Mouse (Mus musculus) MEL (cell line): ENCODE results near the gene Cdc42se2. TPM values are rescaled to one million over a fixed set of nuclear protein-coding genes. Genes with fewer than 3 reads are reported as not detected.

Source experiments
- DNase-seq: peaks from one replicate; pipeline ENCODE4 v3.0.0; 2011; ENCODE audit warnings: low read depth, low spot score
- H3K27ac ChIP-seq: 2 replicates; pipeline ENCODE4 v1.5.1; 2012; ENCODE audit warnings: low read depth, mild to moderate bottlenecking, control low read depth, low read length, moderate library complexity; ENCODE audit not compliant: control insufficient read depth
- H3K27me3 ChIP-seq, 2 experiments: fragments of 150-350 bp in 1 of 2; sonication (generic) in 1 of 2; 2 replicates each; pipeline ENCODE4 v1.6.1; 2012; ENCODE audit warnings: low read length in 2 of 2, mild to moderate bottlenecking in 2 of 2, improper control_type of control experiment in 1 of 2, moderate library complexity in 1 of 2; ENCODE audit not compliant: insufficient read depth in 2 of 2, control insufficient read depth in 1 of 2
- H3K36me3 ChIP-seq, 2 experiments: 2 replicates each; pipeline ENCODE4 v1.6.1; 2012 to 2014; ENCODE audit warnings: low read length in 2 of 2, improper control_type of control experiment in 1 of 2, inconsistent platforms in 1 of 2, mild to moderate bottlenecking in 1 of 2; ENCODE audit not compliant: insufficient read depth in 2 of 2, control insufficient read depth in 1 of 2
- H3K4me1 ChIP-seq, 2 experiments: fragments of 150-350 bp in 1 of 2; sonication (generic) in 1 of 2; 2 replicates each; pipeline ENCODE4 v1.6.1; 2012; ENCODE audit warnings: low read length in 2 of 2, improper control_type of control experiment in 1 of 2, mild to moderate bottlenecking in 1 of 2; ENCODE audit not compliant: insufficient read depth in 2 of 2, control insufficient read depth in 1 of 2
- H3K4me3 ChIP-seq, 2 experiments: fragments of 150-350 bp in 1 of 2; sonication (generic) in 1 of 2; 2 replicates each; pipeline ENCODE4 v1.5.1; 2012; ENCODE audit warnings: low read depth in 2 of 2, low read length in 2 of 2, mild to moderate bottlenecking in 2 of 2, moderate library complexity in 2 of 2, control low read depth in 1 of 2, improper control_type of control experiment in 1 of 2; ENCODE audit not compliant: control insufficient read depth in 1 of 2, insufficient read depth in 1 of 2
- H3K79me2 ChIP-seq: 2 replicates; pipeline ENCODE4 v1.6.1; 2012; ENCODE audit warnings: mild to moderate bottlenecking, low read length, moderate library complexity; ENCODE audit not compliant: control insufficient read depth, poor library complexity, insufficient read depth
- H3K9ac ChIP-seq: 2 replicates; pipeline ENCODE4 v1.6.1; 2012; ENCODE audit warnings: low read depth, mild to moderate bottlenecking, control low read depth, low read length, moderate library complexity; ENCODE audit not compliant: control insufficient read depth, poor library complexity, severe bottlenecking
- H3K9me3 ChIP-seq: fragments of 150-350 bp; sonication (generic); replicated peaks from 2 replicates; pipeline ENCODE4 v1.6.1; 2012; ENCODE audit warnings: mild to moderate bottlenecking, low read length, improper control_type of control experiment, moderate library complexity; ENCODE audit not compliant: insufficient read depth
- BHLHE40 ChIP-seq: IDR thresholded peaks from 2 replicates; pipeline ENCODE4 v1.6.1; 2012; ENCODE audit warnings: low read depth, mild to moderate bottlenecking, inconsistent platforms, low read length, improper control_type of control experiment, borderline replicate concordance
- ELF1 ChIP-seq: IDR thresholded peaks from 2 replicates; pipeline ENCODE4 v1.6.1; 2014; ENCODE audit warnings: low read depth, mild to moderate bottlenecking, inconsistent platforms, low read length, improper control_type of control experiment, moderate library complexity
- EP300 ChIP-seq, 2 experiments: IDR thresholded peaks; 2 replicates each; pipeline ENCODE4 v1.6.1; 2011; ENCODE audit warnings: improper control_type of control experiment in 2 of 2, low read length in 2 of 2, low read depth in 1 of 2, mild to moderate bottlenecking in 1 of 2
- ETS1 ChIP-seq: IDR thresholded peaks from 2 replicates; pipeline ENCODE4 v1.6.1; 2012; ENCODE audit warnings: low read depth, mild to moderate bottlenecking, inconsistent platforms, low read length, improper control_type of control experiment, moderate library complexity
- GATA1 ChIP-seq: IDR thresholded peaks from 2 replicates; pipeline ENCODE4 v1.6.1; 2011; ENCODE audit warnings: low read depth, low read length, improper control_type of control experiment
- JUND ChIP-seq: IDR thresholded peaks from 2 replicates; pipeline ENCODE4 v1.6.1; 2011; ENCODE audit warnings: low read depth, mild to moderate bottlenecking, improper control_type of control experiment, low read length
- MAFK ChIP-seq: IDR thresholded peaks from 2 replicates; pipeline ENCODE4 v1.6.1; 2011; ENCODE audit warnings: low read depth, mild to moderate bottlenecking, low read length, improper control_type of control experiment, borderline replicate concordance
- MXI1 ChIP-seq: IDR thresholded peaks from 2 replicates; pipeline ENCODE4 v1.6.1; 2011; ENCODE audit warnings: mild to moderate bottlenecking, low read depth, low read length, improper control_type of control experiment
- MYC ChIP-seq: IDR thresholded peaks from 2 replicates; pipeline ENCODE4 v1.6.1; 2011; ENCODE audit warnings: low read depth, mild to moderate bottlenecking, low read length, improper control_type of control experiment, moderate library complexity
- NELFE ChIP-seq: IDR thresholded peaks from 2 replicates; pipeline ENCODE4 v1.6.1; 2011; ENCODE audit warnings: low read depth, low read length, improper control_type of control experiment
- POLR2A ChIP-seq, 2 experiments: IDR thresholded peaks; 2 replicates each; pipeline ENCODE4 v1.6.1; 2011 to 2012; ENCODE audit warnings: low read length in 2 of 2, mild to moderate bottlenecking in 2 of 2, control low read depth in 1 of 2, improper control_type of control experiment in 1 of 2, low read depth in 1 of 2, moderate library complexity in 1 of 2; ENCODE audit not compliant: control insufficient read depth in 1 of 2, insufficient read depth in 1 of 2, poor library complexity in 1 of 2
- POLR2AphosphoS2 ChIP-seq: IDR thresholded peaks from 2 replicates; pipeline ENCODE4 v1.6.1; 2011; ENCODE audit warnings: low read length, improper control_type of control experiment
- POLR2AphosphoS5 ChIP-seq: IDR thresholded peaks from 2 replicates; pipeline ENCODE4 v1.6.1; 2012; ENCODE audit warnings: low read depth, borderline replicate concordance, mild to moderate bottlenecking, inconsistent platforms, low read length, moderate library complexity, mixed read lengths
- RCOR1 ChIP-seq: IDR thresholded peaks from 2 replicates; pipeline ENCODE4 v1.6.1; 2012; ENCODE audit warnings: low read depth, mild to moderate bottlenecking, inconsistent platforms, low read length, improper control_type of control experiment
- SIN3A ChIP-seq: IDR thresholded peaks from 2 replicates; pipeline ENCODE4 v1.6.1; 2012; ENCODE audit warnings: low read length, improper control_type of control experiment, inconsistent platforms
- SMC3 ChIP-seq: IDR thresholded peaks from 2 replicates; pipeline ENCODE4 v1.6.1; 2011; ENCODE audit warnings: low read depth, low read length, improper control_type of control experiment
- TAL1 ChIP-seq: IDR thresholded peaks from 2 replicates; pipeline ENCODE4 v1.6.1; 2012; ENCODE audit warnings: mild to moderate bottlenecking, inconsistent platforms, low read length, moderate library complexity, mixed read lengths
- TBP ChIP-seq: IDR thresholded peaks from 2 replicates; pipeline ENCODE4 v1.8.0; 2011; ENCODE audit warnings: low read depth, low read length, improper control_type of control experiment
- TCF12 ChIP-seq: IDR thresholded peaks from 2 replicates; pipeline ENCODE4 v1.6.1; 2014; ENCODE audit warnings: low read depth, mild to moderate bottlenecking, inconsistent platforms, low read length, improper control_type of control experiment, moderate library complexity
- ZKSCAN1 ChIP-seq: IDR thresholded peaks from 2 replicates; pipeline ENCODE4 v1.6.1; 2012; ENCODE audit warnings: low read depth, mild to moderate bottlenecking, inconsistent platforms, low read length, improper control_type of control experiment, moderate library complexity
- ZMIZ1 ChIP-seq: IDR thresholded peaks from 2 replicates; pipeline ENCODE4 v1.6.1; 2012; ENCODE audit warnings: low read depth, mild to moderate bottlenecking, inconsistent platforms, low read length, improper control_type of control experiment, moderate library complexity
- polyA plus RNA-seq, 2 experiments: library from polyadenylated mRNA; stranded (reverse) in 1 of 2; unstranded in 1 of 2; fragments of >175 nt in 1 of 2; fragments of >200 nt in 1 of 2; gene quantifications; 2 replicates each; pipeline versions ENCODE4 v1.2.1 to v1.2.4; 2012; ENCODE audit warnings: low replicate concordance in 2 of 2, low read depth in 1 of 2; ENCODE audit not compliant: insufficient read length in 2 of 2, insufficient read depth in 1 of 2, missing spikeins in 1 of 2
- total RNA-seq: library from RNA; depleted of rRNA; stranded (reverse); fragments of 300-350 nt; gene quantifications from 2 replicates; pipeline ENCODE4 v1.2.3, GENCODE M21; 2012

Gene Cdc42se2
- total and polyA plus RNA-seq, 3 experiments = 30.1 to 47.4 (median 33.4) TPM

GRCm38 (mm10) chr11:54801791-54802558 is 14.5 kb upstream of the Cdc42se2 start:
- peaks cover 0 to 31% of the 10 kb centered on the region in 2 experiments; a peak in 2 of 4 replicates for H3K36me3 ChIP-seq
- TF ChIP-seq JUND (0 out of 2 replicates have a peak, but pooled peaks have one; percentile 31), BHLHE40 (0 out of 2 replicates have a peak, but pooled peaks have one; percentile 2), NELFE (peak; percentile 46; the same call in 1 of the 2 replicates), GATA1 (peak; percentile 83), SMC3 (no peak), TAL1 (peak; percentile 59), EP300 (IDR thresholded peaks at IDR 0.05; ENCODE audit: low read depth in 1 of 2, low read length in 2 of 2) (peak; percentile 91 to 95), MAFK (0 out of 2 replicates have a peak, but pooled peaks have one; percentile 44), SIN3A (peak; percentile 67), POLR2AphosphoS2 (no peak), MXI1 (peak; percentile 57), TBP (peak; percentile 62; the same call in 1 of the 2 replicates), POLR2A (IDR thresholded peaks at IDR 0.05; ENCODE audit: control insufficient read depth in 1 of 2, insufficient read depth in 1 of 2, low read depth in 1 of 2, low read length in 2 of 2, poor library complexity in 1 of 2) (peak in 1 of 2 experiments; percentile 66; a peak in 2 of 4 replicates), ZKSCAN1 (no peak), POLR2AphosphoS5 (no peak), ZMIZ1 (no peak), MYC (peak; percentile 45), RCOR1 (peak; percentile 96), ETS1 (peak; percentile 87), TCF12 (peak; percentile 74), ELF1 (peak; percentile 68)
- no peaks in the 10 kb centered on the region for H3K79me2 ChIP-seq
- H3K9ac ChIP-seq = peak overlapping the region; percentile 43
- peak overlapping the region; percentile 88 for H3K27ac ChIP-seq
- no peaks in the 10 kb centered on the region for H3K27me3 ChIP-seq
- peaks cover 10 to 21% of the 10 kb centered on the region in 2 experiments for H3K4me1 ChIP-seq
- peak; percentile 98 for DNase-seq
- H3K4me3 ChIP-seq = peak overlapping the region in 1 of 2 experiments; percentile 21; a peak in 3 of 4 replicates
- no peaks in the 10 kb centered on the region for H3K9me3 ChIP-seq
